Mouse (Mus musculus) midbrain, embryonic 14.5 days (tissue): ENCODE measurements at regions not wholly inside any gene's neighbourhood (a gene's known extent, or its start where the extent isn't known, plus 50 kb on each side); places are given as distances from the start of the nearest gene placed in this dataset.

ENCODE experiments used
- ATAC-seq: fragments of 200-750 bp; cut with Nextera tagmentation; 2 replicates; pipeline ENCODE4 v1.8.0; 2017; ENCODE audit warnings: moderate number of reproducible peaks, moderate library complexity; ENCODE audit not compliant: low FRiP score, low TSS enrichment
- DNase-seq: peaks from one replicate; pipeline ENCODE4 v3.0.0-alpha.2; 2015
- H3K27ac ChIP-seq: fragments of 300-500 bp; sonication (generic); replicated peaks from 2 replicates; pipeline ENCODE4 v1.5.1; 2014; ENCODE audit warnings: mild to moderate bottlenecking, low read depth, low read length, moderate library complexity
- H3K27me3 ChIP-seq: fragments of 300-500 bp; sonication (generic); 2 replicates; pipeline ENCODE4 v1.6.1; 2014; ENCODE audit warnings: low read length, control low read depth, mixed read lengths; ENCODE audit not compliant: control insufficient read depth, insufficient read depth
- H3K36me3 ChIP-seq: fragments of 300-500 bp; sonication (generic); 2 replicates; pipeline ENCODE4 v1.6.1; 2014; ENCODE audit warnings: low read length, control low read depth; ENCODE audit not compliant: control insufficient read depth, insufficient read depth
- H3K4me1 ChIP-seq: fragments of 300-500 bp; sonication (generic); 2 replicates; pipeline ENCODE4 v1.6.1; 2014; ENCODE audit warnings: mild to moderate bottlenecking, antibody characterized with exemption, low read length, control low read depth; ENCODE audit not compliant: control insufficient read depth, insufficient read depth
- H3K4me2 ChIP-seq: fragments of 300-500 bp; sonication (generic); 2 replicates; pipeline ENCODE4 v1.6.1; 2014; ENCODE audit warnings: mild to moderate bottlenecking, low read length, moderate library complexity
- H3K4me3 ChIP-seq: fragments of 300-500 bp; sonication (generic); replicated peaks from 2 replicates; pipeline ENCODE4 v1.5.1; 2014; ENCODE audit warnings: low read depth, low read length
- H3K9ac ChIP-seq: fragments of 300-500 bp; sonication (generic); replicated peaks from 2 replicates; pipeline ENCODE4 v1.6.1; 2014; ENCODE audit warnings: mild to moderate bottlenecking, low read length, moderate library complexity
- H3K9me3 ChIP-seq: fragments of 300-500 bp; sonication (generic); 2 replicates; pipeline ENCODE4 v1.6.1; 2016; ENCODE audit warnings: low read length, control low read depth, mixed read lengths; ENCODE audit not compliant: control insufficient read depth
- WGBS: fragments of 180-500 bp; shearing (Covaris S2); extraction: QIAGEN DNeasy Blood & Tissue Kit; methylation state at CpG from one replicate; pipeline ENCODE4 v1.1.7; 2014; 5-methylcytosine and 5-hydroxymethylcytosine counted together

- Histone ChIP-seq H3K36me3 (no peaks in the 10 kb centered on the region), H3K27me3 (no peaks in the 10 kb centered on the region), H3K9ac (no peak overlapping the region), H3K27ac (no peak overlapping the region), H3K4me3 (no peak overlapping the region), H3K9me3 (no peaks in the 10 kb centered on the region), H3K4me1 (0 out of 2 replicates have a peak, but pooled peaks cover 1% of the 10 kb centered on the region), H3K4me2 (no peak overlapping the region)
- 77% methylated on average over 6 of the region's 6 CpGs for WGBS
- ATAC-seq (no peak), DNase-seq (no peak)
Measured at GRCm38 (mm10) chr12:69496341-69496904, 86.4 kb downstream of the Vcpkmt start.

DNA sequence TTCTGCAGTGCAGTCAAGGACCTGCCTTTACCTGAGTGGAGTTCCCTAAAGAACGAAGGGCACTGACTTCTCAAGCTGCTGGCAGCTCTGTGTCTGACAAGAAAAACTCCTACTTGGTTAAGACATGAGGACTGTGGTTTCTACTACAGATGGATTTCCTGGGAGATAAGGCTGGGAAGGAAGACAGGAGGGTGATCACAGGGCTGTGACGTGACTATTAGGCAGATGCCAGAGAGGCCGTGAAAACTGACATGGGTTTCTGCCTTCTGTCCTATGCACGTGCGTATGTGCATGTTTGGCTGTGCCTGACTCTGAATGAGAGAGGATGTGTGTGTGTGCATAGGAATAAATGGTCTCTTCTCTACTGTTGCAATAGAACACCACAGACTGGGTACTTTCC, 87.1 kb downstream of the Vcpkmt start:
- no peak for DNase-seq
- no peaks in the 10 kb centered on the region for H3K27me3 ChIP-seq
- H3K36me3 ChIP-seq, result no peaks in the 10 kb centered on the region
- H3K4me1 ChIP-seq, result no peaks in the 10 kb centered on the region
- 86% methylated on average over 5 of the region's 5 CpGs for WGBS
- H3K9ac ChIP-seq, result no peak overlapping the region
- H3K9me3 ChIP-seq, result no peaks in the 10 kb centered on the region
- H3K27ac ChIP-seq, result no peak overlapping the region
- no peak overlapping the region for H3K4me3 ChIP-seq
- H3K4me2 ChIP-seq, result no peak overlapping the region
- no peak for ATAC-seq

DNA sequence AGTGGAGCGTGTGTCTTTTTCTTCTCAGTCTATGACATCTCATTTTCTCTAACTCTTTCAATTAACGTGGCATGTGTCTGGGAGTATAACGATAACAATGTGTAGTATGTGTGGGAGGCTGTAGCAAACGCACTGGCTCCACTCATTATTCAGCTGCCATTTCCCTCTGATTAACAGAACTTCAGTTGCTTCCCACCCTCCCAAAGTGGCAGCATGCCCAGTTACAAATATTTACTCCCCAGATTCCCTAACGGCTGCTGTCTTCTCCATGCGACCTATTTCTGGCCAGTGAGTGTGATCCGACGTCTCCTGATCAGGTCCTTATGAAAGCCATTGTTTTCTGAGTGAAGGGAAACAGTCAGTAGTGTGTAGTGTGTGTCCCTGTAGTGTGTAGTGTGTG, 88.2 kb downstream of the Vcpkmt start:
- no peak for ATAC-seq

DNA sequence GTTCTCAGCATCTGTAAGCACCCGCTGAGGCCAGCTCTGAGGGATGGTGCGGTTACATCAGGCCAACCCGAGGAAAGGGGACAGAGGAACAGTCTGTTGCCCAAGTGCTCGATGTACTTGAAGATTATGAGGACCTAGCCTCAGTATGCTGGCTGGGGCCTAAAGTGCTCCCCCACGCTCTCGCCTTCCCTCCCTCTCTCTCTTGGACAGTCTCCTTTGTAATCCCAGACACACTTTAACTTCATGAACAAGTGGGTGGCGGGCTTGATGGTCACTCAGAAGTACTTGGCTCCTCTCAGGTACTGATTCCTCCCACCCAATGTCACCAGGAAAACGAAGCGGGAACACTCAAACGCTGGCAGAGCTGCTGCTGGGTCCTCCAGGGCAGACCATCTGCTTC, 93.1 kb downstream of the Vcpkmt start:
- DNase-seq, result no peak
- H3K4me1 ChIP-seq, result peaks cover 5% of the 10 kb centered on the region; the same call in 1 of the 2 replicates
- H3K9ac ChIP-seq, result no peak overlapping the region
- no peak overlapping the region for H3K27ac ChIP-seq
- ATAC-seq, result no peak
- no peaks in the 10 kb centered on the region for H3K36me3 ChIP-seq
- 94% methylated on average over 10 of the region's 10 CpGs for WGBS
- H3K27me3 ChIP-seq, result no peaks in the 10 kb centered on the region
- no peak overlapping the region for H3K4me3 ChIP-seq
- no peaks in the 10 kb centered on the region for H3K9me3 ChIP-seq
- H3K4me2 ChIP-seq, result no peak overlapping the region

More for the DNA sequence above, 88.2 kb downstream of the Vcpkmt start:
- H3K36me3 ChIP-seq, result no peaks in the 10 kb centered on the region
- no peak overlapping the region for H3K27ac ChIP-seq
- H3K9me3 ChIP-seq, result no peaks in the 10 kb centered on the region
- H3K4me1 ChIP-seq, result no peaks in the 10 kb centered on the region
- no peak overlapping the region for H3K9ac ChIP-seq
- no peaks in the 10 kb centered on the region for H3K27me3 ChIP-seq
- no peak overlapping the region for H3K4me2 ChIP-seq
- DNase-seq, result no peak
- 85% methylated on average over 8 of the region's 8 CpGs for WGBS
- no peak overlapping the region for H3K4me3 ChIP-seq

DNA sequence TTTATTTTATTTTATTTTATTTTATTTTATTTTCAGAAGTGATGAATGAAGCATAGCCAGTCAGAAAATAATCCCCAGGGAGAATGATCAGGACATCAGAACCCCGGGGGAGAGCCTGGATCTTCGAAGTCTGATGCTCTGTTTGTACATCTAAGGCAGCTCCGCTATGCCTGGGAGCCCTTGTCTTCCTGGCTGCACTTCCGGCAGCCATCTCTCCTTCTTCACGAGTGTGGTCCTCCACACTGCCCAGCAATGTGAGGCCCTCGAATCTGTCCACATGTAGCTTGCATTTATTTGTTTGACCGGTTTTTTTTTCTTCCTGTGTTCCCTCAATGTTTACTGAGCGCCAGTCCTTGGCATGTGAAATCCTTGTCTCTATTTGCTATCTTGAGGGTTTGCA, 95.9 kb downstream of the Vcpkmt start:
- WGBS, result 82% methylated on average over 8 of the region's 8 CpGs
- Histone ChIP-seq H3K27me3 (no peaks in the 10 kb centered on the region), H3K4me3 (no peak overlapping the region), H3K9ac (no peak overlapping the region), H3K4me2 (no peak overlapping the region), H3K36me3 (no peaks in the 10 kb centered on the region), H3K27ac (no peak overlapping the region), H3K9me3 (no peaks in the 10 kb centered on the region), H3K4me1 (peaks cover 5% of the 10 kb centered on the region; the same call in 1 of the 2 replicates)
- DNase-seq (no peak), ATAC-seq (no peak)

DNA sequence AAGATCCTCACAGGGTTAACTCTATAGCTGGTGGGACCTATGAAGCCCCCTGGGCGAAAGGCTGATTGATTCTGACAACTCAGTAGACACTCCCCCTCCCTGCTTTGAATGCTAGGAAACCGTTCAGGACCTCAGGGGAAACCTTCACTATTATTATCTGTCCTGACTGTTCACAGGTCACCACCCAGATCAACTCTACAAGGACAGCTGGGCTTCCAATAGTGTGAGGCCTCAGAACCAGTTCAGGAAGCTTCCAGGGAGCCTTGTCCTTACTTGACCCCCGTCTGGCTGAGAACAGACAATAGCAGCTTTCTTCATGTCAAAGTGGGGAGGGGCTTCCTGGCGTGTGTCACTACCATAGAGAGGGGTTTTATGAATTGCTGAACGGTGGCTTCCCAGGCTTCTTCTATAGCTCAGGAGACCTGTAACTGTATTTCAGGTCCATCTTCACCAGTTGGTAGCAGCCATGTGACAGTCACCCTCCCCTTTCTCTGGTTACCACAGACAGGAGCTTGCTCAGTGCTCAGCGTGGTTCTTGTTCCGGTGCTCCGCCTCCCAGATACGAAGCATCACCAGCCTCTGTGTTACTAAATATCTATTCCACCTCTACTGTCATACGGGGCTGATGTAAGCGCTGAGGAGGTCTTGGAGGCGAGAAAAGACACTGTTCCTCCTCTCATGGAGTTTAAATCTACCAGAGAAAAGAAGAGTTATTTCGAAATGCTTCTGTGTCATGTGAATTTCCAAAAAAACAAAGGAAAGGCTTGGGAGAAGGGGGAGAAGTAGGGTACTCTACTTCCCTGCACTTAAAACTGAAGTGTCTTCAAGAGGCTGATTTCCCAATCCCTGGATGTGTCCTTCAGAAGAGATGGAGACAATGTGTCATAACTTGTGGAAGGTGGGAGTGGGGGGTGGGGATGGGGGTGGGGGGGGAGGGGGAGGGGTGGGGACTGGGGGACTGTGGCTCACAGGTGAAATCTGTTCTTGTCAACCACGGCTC, 96.9 kb downstream of the Vcpkmt start:
- peak overlapping the region; percentile 31 for H3K4me2 ChIP-seq
- no peaks in the 10 kb centered on the region for H3K9me3 ChIP-seq
- H3K4me1 ChIP-seq, result peaks cover 5% of the 10 kb centered on the region; the same call in 1 of the 2 replicates
- no peak overlapping the region for H3K4me3 ChIP-seq
- no peak for DNase-seq
- ATAC-seq, result 0 out of 2 replicates have a peak, but pooled peaks have one; percentile 40
- WGBS, result 35% methylated on average over 14 of the region's 14 CpGs
- no peak overlapping the region for H3K27ac ChIP-seq
- H3K9ac ChIP-seq, result no peak overlapping the region
- no peaks in the 10 kb centered on the region for H3K36me3 ChIP-seq
- H3K27me3 ChIP-seq, result no peaks in the 10 kb centered on the region

- H3K27ac ChIP-seq, result no peak overlapping the region
- DNase-seq (no peak), ATAC-seq (no peak)
- no peaks in the 10 kb centered on the region for H3K9me3 ChIP-seq
- H3K4me3 ChIP-seq, result no peak overlapping the region
- no peak overlapping the region for H3K9ac ChIP-seq
- WGBS, result 87% methylated on average over 3 of the region's 3 CpGs
- peaks cover 11% of the 10 kb centered on the region for H3K4me1 ChIP-seq
- no peaks in the 10 kb centered on the region for H3K27me3 ChIP-seq
- H3K4me2 ChIP-seq, result no peak overlapping the region
- H3K36me3 ChIP-seq, result no peaks in the 10 kb centered on the region
Measured at GRCm38 (mm10) chr12:69481420-69481819, 101.4 kb downstream of the Vcpkmt start.

DNA sequence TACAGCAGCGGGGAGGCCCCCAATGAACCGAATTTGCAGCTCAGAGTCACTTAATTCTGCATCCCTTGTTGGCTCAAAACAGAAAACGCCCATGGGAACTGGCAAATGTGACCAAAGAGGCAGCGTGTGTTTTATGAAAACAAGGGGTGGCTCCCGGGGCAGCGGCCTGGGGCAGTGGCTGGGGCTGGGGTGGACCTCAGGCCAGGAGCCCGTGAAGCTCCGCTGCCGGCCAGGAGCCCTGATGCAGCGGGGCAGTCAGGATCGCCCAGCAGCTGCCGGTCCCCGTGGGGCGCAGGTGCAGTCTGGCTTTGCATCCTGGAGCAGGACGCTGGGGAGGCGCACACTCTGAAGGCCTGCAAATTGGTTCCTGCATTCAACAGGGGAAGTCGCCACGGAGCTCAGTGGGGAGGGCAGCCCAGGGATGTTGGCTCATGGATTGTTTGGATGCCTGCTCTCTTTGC, 104.4 kb upstream of the Gm9887 start:
- Histone ChIP-seq H3K27ac (0 out of 2 replicates have a peak overlapping the region, but pooled peaks have one; percentile 26), H3K9ac (peak overlapping the region; percentile 43), H3K4me2 (peak overlapping the region; percentile 48), H3K4me3 (0 out of 2 replicates have a peak overlapping the region, but pooled peaks have one; percentile 4), H3K4me1 (peaks cover 6% of the 10 kb centered on the region; the same call in 1 of the 2 replicates), H3K27me3 (no peaks in the 10 kb centered on the region), H3K36me3 (no peaks in the 10 kb centered on the region), H3K9me3 (no peaks in the 10 kb centered on the region)
- DNase-seq (peak; percentile 59), ATAC-seq (no peak)
- 4% methylated on average over 18 of the region's 18 CpGs for WGBS
